Mouse (Mus musculus) erythroblast, embryonic 14.5 days (primary cell): ENCODE data around the gene Ola1.

Experiments
- GATA1 ChIP-seq: IDR thresholded peaks from 2 replicates; pipeline ENCODE4 v1.6.1; 2012; ENCODE audit warnings: low read length, inconsistent platforms, mixed read lengths
- TAL1 ChIP-seq: IDR thresholded peaks from 3 replicates; pipeline ENCODE4 v1.6.1; 2012; ENCODE audit warnings: low read length, inconsistent platforms, mixed read lengths

- TF ChIP-seq GATA1 (no peak), TAL1 (no peak)
Observed at GRCm38 (mm10) chr2:73049977-73050376, 168.7 kb downstream of the Ola1 start.
